Mouse (Mus musculus): ENCODE data around the gene Gpatch2l.

The Gpatch2l gene

DNA sequence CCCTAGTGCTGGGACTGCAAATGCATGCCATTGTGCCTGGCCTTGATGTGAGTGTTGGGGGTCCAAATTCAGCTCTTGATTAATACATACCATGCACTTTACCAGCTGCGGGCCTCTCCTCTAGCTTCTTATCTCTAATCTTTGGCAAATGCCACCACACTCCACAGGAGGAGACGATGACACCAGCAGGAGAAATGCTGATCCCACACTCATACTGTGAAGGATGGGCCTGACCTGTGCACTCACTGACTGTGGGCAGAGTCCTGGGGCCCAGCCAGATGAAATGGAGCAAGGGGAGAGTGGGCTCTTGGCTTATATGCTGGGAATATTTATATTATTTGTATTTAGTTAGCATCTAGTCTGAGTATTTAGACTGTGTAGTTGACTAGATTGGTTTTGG, 34.8 kb downstream of the Gpatch2l start:
- in situ Hi-C loops (cut with MboI; ENCODE audit: unreplicated experiment in 2 of 2), result no loop called here

DNA sequence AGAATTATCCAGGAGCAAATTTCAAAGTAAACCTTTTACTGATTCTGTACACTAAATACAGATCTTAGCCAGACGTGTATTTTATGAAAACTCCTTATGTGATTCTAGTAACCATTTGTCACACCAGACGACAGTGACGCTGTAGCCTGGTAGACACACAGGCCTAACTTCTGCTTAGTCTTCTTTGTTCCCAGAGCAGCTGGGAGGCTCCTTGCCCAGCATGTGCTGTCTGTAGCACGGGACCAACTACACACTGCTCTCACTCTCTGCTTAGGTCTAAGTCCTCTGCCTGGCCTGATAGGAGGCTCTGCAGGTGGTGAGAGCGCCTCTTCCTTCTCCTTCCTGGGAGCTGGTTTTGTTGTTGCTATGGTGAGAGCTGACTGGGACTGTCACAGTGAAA, 35.2 kb downstream of the Gpatch2l start:
- in situ Hi-C loops (cut with MboI; ENCODE audit: unreplicated experiment in 2 of 2), result no loop called here

- in situ Hi-C loops (cut with MboI; ENCODE audit: unreplicated experiment in 2 of 2), result no loop called here
Observed at GRCm38 (mm10) chr12:86280000-86280399, 38.3 kb downstream of the Gpatch2l start.

DNA sequence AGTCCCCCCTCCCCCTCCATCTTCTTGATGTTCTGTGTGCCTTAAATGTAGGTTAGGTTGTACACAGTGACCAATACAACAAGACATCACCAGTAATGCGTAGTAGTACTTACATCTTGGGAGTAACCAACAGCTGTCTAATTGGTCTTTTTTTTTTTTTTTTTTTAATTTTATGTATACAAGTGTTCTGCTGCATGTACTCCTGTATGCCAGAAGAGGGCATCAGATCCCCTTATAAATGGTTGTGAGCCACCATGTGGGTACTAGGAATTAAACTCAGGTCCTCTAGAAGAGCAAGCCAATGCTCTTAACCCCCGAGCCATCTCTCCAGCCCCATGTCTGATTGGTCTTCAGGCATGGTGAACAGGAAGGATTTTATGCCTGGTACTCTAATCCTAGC, 44.0 kb downstream of the Gpatch2l start:
- in situ Hi-C loops (cut with MboI; ENCODE audit: unreplicated experiment in 2 of 2), result no loop called here

DNA sequence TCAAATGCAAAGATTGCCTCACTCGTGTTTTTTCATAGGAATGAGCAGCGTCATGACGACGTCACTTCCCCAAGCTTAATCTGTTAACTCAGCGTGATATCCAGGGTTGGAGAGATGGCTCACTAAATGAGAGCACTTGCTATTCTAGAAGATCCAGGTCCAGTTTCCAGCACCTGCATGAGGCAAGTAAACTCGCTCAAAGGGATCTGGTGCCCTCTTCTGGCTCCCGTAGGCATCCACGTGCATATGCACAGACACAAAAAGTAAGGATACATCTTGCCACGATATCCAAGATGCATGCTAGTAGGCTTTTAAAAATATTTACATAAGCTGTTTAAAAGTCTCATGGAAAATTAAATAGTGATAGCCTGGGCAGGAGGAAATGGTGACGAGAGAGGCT, 55.8 kb downstream of the Gpatch2l start:
- in situ Hi-C loops (cut with MboI; ENCODE audit: unreplicated experiment in 2 of 2), result no loop called here

GRCm38 (mm10) chr12:86302973-86303372, 61.3 kb downstream of the Gpatch2l start:
- in situ Hi-C loops (cut with MboI; ENCODE audit: unreplicated experiment in 2 of 2), result no loop called here

GRCm38 (mm10) chr12:86305045-86305444, 63.4 kb downstream of the Gpatch2l start:
- in situ Hi-C loops (cut with MboI; ENCODE audit: unreplicated experiment in 2 of 2), result no loop called here

DNA sequence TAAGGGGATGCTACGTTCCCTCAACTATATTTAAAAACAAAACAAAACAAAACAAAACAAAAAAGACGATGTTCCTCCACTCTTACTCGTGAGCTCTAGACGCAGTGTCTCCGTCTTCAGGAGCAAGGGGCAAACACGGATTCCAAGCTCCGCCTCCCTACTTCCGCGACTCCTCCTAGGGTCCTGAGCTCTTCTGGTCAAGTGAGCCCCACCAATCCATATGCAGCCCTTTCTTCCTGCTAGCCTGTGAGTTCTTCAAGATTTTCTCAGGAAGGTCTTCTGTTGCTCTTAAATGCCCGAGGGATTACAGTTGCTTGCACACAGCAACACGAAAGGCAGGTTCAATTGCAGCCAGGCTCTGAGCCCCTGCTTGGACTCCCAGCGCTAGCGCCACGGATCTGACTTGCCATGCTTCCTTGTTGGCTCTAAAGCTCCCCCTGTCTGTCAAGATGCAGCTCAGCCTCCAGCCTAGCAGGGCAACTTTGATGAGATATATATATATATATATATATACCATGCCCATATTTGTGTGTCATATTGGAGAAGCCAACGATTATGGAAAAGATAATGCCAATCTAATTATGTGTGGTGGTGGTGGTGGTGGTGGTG, 64.1 kb downstream of the Gpatch2l start:
- in situ Hi-C loops (cut with MboI; ENCODE audit: unreplicated experiment in 2 of 2), result no loop called here

- in situ Hi-C loops (cut with MboI; ENCODE audit: unreplicated experiment in 2 of 2), result no loop called here
Observed at GRCm38 (mm10) chr12:86309474-86309873, 67.8 kb downstream of the Gpatch2l start.

DNA sequence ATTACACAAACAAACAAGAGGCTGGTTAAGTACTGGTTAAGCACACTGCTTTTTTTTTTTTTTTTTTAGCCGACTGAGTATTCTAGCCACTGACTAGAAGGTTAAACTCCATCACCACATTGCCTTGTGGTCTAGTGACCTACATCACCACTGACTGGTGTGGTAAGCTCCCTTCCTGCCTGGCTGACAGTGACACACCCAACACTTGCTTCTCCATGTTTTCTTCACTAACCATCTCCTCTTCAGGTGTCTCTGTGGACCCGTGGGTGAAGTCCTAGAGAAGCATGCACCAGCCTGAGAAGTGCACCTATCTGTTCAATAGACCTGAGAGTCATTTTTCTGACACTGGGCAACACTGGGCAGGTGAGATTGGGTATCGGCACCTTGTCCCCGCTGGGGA, 68.2 kb downstream of the Gpatch2l start:
- in situ Hi-C loops (cut with MboI; ENCODE audit: unreplicated experiment in 2 of 2), result no loop called here

DNA sequence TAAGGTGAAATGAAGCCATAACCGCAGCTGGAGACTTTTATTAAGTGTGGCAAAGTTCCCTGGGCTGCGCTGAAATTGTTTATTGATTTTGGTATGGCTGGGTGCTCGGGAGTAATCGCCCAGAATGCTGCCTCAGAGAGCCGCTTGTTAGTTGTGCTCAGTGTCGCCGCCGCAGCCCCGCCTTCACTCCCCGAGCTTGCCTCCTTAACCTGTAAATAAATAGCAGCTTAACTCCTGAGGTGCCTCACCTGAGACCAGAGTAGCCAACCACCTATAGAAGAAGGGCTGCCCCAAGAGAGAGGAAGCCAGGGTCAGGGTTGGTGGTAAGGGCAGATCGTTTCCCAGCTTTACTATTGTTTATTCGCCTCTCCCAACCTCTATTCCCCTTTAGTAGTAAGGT, 79.0 kb downstream of the Gpatch2l start:
- in situ Hi-C loops (cut with MboI; ENCODE audit: unreplicated experiment in 2 of 2), result no loop called here

- in situ Hi-C loops (cut with MboI; ENCODE audit: unreplicated experiment in 2 of 2), result no loop called here
Observed at GRCm38 (mm10) chr12:86324297-86324696, 82.6 kb downstream of the Gpatch2l start.

DNA sequence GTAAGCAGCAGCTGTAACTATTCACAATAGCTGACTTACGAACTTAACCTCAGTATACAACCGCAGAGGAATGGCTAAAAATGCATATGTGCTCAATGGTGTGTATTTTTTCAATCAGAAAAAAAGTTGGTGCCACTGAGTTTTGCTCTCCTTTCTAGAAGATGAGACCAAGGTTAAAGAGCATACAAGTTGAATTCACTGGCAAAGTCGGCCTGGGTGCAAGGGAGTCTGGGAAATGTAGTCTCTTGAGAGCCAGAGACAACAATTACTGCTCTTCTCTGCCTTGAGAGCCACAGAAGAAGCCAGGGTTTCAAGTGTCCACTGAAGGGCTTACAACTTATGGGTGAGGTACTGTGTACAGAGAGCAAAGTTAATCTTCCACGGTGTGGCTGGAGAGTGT, 88.2 kb downstream of the Gpatch2l start:
- in situ Hi-C loops (cut with MboI; ENCODE audit: unreplicated experiment in 2 of 2), result no loop called here

- in situ Hi-C loops (cut with MboI; ENCODE audit: unreplicated experiment in 2 of 2), result no loop called here
Observed at GRCm38 (mm10) chr12:86330684-86331083, 89.0 kb downstream of the Gpatch2l start.

DNA sequence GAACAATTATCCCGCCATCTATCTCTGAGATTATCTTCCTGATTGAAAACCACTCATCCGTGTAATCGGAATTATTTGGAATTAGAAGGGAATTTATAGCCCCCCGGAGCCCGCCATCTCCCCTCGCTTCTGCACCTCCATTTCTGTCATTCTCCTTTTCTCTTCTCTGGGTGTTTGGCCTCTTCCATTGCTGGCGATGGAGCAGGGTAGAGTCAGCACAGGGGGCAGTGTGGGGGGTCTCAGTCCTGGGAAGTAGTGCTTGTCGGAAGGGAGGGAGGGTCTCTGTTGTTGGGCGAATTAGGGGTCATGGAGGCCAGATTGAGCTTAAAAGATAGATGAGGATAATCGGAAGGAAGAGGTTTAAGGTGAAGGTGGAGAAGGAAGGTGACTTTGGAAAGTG, 89.6 kb downstream of the Gpatch2l start:
- in situ Hi-C loops (cut with MboI; ENCODE audit: unreplicated experiment in 2 of 2), result no loop called here

DNA sequence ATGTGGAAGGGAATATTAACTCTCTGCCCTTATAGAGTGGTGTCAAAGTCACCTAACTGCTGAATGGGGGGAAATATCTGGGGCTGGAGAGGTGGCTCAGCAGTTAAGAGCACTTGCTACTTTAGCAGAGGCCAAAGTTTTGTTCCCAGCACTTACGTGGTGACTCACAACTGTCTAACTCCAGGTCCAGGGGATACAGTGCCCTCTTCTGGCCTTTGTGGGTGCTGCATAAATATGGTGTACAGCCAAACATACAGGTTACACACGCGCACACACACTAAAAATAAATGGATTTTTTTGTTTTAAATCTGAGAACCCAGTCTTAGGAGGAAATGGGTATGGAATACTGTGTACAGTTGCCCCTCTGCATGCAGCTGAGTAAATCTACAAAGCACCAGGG, 94.6 kb downstream of the Gpatch2l start:
- in situ Hi-C loops (cut with MboI; ENCODE audit: unreplicated experiment in 2 of 2), result no loop called here

- in situ Hi-C loops (cut with MboI; ENCODE audit: unreplicated experiment in 2 of 2), result no loop called here
Observed at GRCm38 (mm10) chr12:86336887-86337286, 95.2 kb downstream of the Gpatch2l start.
